Mouse (Mus musculus) retina, postnatal 1 day (tissue): ENCODE data around the gene Sf3a3.

ENCODE experiments used
- DNase-seq: peaks from one replicate; pipeline ENCODE4 v3.0.0-alpha.2; 2012

Sf3a3 gene

DNA sequence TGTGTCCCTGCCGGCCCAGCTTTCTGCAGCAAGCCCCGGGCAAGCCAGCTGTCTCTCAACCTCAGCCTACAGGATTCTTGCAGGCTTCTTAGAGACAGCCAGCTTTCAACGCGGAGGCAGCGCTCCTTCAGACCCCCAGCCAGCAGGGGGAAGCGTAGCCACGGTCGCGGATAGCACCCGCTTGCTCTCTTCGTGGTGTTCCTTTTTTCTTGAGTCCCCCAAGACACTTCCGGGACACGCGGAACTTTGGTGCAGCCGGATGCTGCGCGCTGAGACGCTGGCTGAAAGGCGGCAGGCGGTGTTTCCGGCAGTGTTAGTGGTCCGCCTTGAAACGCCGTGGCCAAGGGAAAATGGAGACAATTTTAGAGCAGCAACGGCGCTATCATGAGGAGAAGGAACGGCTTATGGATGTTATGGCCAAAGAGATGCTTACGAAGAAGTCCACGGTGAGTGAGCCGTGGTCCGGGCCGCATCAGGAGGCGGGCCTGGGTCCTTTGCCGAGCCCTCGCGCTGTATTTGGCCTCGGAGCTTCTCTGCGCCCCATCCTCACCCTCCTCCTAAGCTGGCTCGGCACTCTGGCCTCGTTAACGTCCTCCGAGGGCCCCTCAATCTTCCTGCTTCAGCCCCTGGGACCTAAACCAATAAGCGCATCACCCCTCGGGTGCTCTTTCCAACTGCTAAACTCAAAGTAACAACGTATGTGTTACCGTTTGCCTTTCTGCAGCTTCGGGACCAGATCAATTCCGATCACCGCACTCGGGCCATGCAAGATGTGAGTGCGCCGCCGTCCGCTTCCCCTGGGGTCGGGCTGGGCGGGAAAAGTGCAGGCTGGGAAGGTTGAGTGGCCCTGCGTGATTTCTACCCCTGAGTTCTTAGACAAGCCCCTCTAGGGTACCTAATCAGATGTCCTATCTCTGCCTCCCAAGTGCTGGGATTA, at the start of gene Sf3a3:
Gene Sf3a3, plus strand, starts transcription at position 232 of the 937 bp plus-strand sequence.
- DNase-seq, result peak; percentile 99

DNA sequence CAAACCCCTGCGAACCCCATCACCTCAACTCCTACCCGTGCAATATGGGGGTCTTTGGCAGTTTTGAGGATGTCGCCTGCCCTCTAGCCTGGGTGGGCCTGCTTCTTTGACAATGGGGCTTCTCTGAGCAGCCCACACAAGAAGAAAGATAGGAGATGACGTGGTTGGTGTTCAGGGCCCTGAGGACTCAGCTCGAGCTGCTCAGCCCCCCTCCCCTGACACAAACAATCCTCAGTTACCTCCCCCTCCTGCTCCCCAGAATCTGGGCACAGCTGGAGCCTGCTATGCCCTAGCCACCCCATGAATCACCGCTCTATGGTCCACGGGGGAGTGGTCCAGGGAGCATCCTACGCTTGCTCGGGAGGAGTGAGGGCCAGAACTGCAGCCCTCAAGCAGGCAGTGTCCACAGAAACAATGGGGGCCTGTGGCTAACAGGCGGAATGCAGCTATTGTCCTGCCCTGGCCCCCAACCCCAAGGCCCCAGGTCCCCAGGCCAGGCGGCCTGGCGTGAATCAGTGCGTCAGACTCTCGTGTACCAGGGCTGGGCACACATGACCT, 47.0 kb upstream of the Sf3a3 start:
- peak; percentile 60 for DNase-seq

DNA sequence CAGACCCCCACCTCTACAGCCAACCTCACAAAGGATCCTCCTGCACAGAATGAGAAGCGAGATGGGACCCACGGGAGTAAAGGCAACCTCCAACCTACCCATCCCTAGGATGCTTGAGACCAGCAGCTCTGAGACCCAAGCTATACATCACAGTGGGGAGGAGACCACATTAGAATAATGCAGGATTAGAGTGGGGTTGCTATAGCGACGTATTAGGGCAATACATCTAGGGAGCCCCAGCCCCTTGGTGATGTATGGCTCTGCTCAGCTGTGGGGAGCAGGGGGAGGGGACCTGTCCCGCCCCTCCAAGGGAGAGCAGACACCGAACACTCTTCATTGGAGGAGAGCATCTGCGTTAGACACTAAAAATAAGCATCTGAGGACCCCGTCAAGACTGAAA, 46.5 kb upstream of the Sf3a3 start:
- DNase-seq, result peak; percentile 75

DNA sequence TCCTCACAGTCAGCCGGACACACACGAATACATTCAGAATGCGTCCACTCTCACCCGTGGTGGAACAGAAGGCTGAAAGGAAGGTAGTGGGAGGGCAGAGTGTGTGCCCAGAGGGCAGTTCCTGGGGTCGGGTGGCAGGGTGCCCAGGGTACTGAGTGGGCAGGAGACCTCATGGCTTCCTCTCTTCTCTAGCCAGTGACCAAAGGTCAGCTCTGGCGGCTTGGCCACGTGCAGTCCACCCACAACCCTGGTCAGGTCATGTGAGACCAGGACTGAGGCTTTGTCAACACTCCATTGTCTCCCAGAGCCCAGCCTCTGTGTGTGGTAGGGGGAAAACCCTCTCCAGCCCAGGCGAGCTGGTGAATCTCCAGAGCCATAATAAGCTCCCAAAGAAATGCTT, 44.3 kb upstream of the Sf3a3 start:
- peak; percentile 50 for DNase-seq

DNA sequence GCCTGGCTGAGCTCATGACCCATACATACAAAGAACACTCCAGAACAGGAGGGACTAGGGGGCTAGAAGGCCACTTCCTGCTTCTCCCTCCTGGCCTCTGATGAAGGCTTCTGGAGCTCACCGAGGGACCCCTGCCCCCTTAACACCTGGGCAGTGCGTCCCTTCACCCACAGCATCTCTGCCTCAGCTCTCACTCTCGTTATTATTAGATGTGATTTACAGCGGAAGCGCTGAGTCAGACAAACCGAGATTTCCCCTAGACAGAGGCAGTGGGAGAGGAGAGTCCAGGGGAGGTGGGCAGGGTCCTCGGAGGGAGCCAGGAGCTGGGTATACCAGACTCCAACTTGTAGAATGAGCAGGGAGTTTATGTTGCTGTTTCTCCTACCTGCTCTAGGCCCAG, 43.0 kb upstream of the Sf3a3 start:
- peak; percentile 12 for DNase-seq

DNA sequence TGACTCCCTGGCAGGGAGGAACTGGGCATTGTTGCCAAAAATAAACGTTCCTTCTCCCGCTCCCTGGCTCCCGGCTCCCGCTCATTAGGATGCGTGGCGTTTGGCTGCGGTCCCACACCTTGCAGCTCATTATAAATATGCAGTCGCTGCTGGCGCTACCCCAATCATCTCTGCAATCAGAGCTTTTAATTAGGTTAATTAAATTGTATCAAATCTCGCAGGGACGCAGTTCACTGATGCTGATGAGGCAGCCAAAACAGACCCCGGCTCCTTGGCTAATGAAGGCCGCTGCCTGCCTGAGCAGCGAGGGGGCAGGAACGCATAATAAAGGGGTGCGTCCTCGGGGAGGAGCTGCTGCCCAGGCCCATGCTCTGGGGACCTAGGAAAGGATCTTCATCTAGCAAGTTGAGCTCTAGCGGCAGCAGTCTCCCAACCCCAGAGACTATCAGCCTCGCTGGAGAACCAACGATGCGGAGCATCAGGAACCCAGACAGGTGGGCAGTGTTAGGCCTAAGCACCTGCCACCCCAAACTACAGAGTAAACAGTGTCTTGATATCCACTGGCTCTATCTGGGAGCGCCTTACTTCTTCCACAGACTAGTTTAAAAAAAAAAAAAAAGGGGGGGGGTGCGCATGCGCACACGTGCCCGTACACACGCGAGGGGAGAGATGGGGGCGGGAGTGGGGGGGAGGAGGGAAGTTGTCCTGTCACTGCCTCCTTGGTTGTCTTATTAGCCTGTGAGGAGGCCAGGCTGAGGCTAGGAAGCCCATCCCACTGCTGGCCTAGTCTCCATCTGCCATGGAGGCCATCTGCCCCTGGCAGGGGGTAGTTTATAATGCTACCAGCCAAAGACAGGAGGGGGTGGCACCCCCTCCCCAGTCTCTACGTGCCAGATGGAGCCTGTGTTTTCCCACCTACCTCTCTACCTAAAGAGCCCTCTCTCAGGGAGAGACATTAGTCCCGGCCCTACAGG, 41.9 kb upstream of the Sf3a3 start:
- DNase-seq, result peak; percentile 92

DNA sequence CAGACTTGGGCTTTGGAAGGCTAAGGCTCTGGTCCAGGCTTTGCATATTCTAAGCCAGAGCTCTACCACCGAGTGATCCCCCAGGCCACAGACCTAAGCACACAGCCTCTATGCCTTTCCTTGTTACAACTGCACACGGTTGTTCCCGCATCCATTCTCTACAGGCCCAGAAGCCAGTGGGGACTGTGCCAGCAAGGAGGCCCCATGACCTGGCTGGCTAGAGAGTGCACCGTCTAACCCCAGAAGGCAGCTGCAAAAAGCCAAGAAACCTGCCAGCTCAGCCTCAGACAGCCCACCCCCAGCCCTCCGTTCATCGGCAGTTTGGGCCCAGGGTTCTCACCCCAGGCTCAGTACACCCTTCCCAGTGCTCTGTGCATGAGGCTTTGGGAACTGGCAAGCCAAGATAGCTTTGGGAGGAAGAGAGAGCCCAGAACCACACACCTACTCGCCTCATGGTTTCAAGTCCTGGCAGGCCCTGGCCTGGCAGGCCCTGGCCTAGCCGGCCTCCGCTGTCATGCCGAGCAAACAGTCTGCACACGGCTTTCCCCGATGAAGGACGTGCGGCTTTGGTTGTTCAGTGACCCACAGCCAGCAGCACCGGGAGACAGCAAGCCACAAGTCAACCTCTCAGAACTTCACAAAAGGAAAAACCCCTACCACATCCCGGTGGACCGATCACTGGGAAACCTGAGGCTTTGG, 40.1 kb upstream of the Sf3a3 start:
- DNase-seq, result no peak

DNA sequence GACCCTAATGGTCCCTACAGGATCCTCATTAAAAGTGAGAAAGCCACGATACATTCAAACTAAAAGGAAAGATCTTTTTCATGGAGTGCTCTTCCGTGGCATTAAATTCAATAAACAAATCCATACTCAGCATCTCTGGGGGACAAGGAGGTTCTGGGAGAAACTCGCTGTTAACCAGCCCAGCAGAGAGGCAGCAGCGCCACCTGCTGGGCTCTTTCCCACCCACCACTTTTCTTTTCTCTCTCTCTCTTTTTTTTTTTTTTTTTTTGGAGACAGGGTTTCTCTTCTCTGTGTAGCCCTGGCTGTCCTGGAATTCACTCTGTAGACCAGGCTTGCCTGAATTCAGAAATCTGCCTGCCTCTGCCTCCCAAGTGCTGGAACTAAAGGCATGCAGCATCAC, 39.5 kb upstream of the Sf3a3 start:
- DNase-seq, result peak; percentile 83

DNA sequence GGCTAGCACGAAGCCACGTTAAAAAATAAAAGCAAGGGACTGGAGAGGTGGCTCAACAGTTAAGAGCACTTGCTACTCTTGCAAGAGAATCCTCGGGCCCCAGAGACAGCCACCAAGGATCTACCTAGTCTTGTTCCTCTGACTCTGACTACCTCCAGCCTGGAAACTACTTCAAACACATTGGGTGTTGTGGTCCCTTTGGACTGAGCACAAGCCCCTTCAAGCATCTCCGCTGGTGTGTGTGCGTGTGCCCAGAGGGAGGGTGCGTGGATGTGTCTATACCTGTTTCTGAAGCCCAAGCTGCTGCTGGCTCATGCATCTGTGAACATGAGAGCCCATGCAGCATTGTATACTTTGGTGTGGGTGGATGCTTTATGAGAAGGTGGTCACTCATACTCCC, 38.6 kb upstream of the Sf3a3 start:
- DNase-seq, result no peak

DNA sequence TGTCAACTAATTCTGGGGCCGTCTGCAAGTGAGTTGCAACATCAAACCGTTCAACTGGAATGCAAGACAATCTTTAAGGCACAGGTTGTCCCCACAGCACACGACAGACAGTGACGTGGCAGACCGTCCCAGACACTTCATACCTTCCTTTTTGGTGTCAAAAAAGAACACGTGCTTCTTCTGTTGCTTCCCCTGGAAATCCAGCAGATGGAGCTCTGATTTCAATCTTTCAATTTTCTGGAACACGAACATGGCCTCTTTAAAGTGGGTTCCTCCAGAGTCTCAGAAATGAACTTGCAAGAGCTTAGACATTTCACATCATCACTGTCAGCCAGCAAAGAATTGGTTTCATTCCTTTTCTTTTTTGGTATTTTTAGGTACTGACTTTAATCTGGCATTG, 32.3 kb upstream of the Sf3a3 start:
- peak; percentile 50 for DNase-seq

DNA sequence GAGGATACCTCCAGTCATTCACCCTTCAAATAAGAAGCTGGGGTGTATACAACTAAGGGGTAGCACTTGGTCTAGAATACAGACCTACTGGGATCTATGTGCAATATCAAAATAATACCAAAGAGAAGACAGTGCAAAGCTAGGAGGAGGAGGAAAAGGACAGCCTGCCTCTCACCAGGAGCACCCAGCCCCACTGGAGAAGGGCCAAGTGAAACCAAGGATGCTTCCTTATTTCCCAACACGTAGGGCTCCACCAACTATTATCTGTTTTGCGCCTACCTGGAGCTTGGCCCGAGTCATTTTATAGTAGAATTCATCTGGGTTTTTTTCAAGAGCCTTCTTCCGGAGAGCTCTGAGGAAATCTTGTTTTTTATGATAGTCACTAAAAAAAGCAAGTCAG, 31.1 kb upstream of the Sf3a3 start:
- DNase-seq, result no peak

DNA sequence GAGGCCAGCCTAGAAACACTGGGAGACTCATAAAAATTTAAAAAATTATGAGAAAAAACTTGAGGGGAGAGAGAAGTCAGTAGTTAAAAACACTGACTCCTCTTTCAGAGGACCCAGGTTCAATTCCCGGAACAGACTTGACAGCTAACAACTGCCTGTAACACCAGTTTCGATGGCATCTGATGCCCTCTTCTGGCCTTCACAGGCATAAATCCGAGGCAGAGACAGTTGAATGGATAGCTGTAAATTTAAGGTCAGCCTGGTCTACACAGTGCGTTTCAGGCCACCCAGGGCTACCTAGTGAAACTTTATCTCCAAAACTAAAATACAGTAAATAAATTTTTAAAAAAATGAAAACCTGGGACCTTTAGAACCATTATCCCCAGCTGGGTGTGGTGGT, 29.6 kb upstream of the Sf3a3 start:
- DNase-seq, result no peak

DNA sequence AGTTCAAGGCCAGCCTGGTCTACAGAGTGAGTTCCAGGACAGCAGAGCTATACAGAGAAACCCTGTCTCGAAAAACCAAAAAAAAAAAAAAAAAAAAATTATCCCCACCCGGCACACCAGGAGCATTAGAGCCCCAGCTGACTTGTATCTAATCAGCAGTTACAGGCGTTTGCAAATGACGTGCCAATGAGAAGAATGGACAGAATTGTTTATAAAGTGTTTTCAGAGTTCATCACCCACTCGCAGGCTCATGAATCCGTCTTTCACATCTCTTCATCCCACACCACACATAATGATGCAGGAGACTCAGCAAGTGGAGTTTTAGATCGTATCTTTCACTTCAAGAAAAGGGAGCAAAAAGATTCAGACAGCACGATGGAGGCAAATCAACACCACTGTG, 29.1 kb upstream of the Sf3a3 start:
- no peak for DNase-seq

DNA sequence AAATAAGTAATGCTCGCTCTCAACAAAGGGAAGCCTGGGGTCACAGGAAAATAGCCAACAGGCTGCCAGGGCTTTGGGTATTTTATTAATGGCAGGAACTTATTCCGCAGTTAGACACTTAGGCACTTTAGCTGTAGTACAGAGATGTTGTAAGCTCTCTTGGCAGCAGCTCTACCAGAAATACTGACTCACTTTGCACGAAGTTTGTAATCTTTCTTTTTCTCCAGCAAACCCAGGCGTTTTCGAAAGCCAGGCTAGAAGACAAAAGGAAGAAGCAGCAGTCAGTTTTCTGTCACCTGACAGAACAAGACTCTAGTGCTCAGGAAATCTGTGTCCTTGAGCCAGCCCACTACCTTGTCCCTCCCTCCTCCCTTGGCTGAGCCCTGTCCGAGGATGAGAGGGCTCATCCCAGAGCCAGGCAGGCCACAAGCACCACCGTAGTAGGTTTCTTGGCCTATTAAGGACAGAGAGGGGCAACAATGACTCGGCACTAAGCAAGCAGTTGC, 28.6 kb upstream of the Sf3a3 start:
- DNase-seq, result no peak

DNA sequence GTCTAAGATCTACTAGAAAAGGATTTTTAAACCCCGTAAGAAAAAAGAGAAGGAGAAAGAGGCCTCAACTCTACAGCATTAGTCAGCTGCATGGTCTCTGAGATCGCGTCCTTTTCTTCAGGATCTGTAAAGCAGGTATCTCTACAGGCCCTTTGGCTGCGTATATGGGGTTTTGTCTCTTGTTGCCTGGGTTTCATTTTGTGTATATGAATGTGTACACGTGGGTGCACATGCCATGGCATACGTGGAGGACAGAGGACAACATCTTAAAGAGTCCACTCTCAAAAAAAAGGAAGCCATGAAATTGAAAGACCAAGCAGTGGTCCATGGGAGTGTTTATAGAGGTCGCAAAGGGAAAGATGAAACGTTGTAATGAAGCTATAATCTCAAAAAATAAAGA, 23.1 kb upstream of the Sf3a3 start:
- DNase-seq, result no peak

DNA sequence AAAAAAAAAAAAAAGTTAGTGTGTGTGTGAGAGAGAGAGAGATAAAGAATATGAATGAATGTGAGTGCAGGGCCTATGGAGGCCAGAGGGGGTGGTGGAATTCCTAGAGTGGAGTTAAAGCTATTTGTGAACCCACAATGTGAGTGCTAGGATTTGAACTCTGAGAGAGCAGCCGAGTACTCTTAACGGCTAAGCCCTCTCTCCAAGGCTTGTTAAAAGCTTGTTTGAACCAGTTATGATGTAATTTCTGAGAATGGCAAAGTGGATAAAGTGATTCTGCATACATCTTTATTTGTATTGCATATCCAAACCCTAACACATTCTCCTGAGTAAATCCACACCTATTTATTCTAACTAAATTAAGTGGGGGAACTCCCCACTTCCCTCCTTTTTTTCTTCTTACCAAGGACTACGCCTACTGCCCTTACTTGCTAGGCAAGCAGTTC, 22.1 kb upstream of the Sf3a3 start:
- no peak for DNase-seq

DNA sequence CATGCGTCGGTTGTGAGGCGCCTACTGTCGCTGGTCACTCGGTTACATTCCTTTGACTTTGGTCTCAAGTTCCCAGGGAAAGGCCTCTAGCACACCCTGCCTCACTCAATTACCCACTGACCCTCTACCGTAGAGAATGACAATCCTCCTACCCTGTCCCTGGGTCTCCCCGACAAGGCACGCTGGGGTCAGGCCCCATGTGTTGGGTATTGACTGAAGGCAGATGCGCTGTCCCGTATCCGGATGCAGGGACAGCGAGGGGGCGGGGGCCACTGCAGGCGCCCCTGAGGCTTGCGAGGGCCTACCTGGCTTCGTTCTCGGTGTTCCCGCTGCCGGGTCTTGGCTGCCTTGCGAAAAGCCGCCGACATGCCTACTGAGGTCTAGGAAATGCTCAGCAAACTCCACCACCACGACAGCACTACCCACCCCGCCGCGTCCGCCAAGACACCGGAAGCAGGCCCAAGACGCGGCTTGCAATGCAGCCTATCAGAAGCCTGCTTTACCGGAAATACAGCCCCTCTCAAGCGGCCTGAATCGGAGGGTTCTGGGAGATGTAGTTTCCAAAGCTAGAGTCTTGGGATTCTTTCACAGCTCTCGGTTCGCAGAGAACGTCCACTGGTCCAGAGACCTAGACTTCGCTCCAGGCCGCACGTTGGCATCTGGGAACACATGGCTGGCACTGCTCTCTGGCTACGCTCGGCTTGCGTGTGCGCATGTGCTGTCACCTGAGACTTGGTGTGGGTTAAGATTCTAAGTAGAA, 21.3 kb upstream of the Sf3a3 start, which contains the start of gene Utp11:
Gene Utp11, minus strand, starts transcription at position 466 of the 760 bp plus-strand sequence.
- DNase-seq, result peak; percentile 96

DNA sequence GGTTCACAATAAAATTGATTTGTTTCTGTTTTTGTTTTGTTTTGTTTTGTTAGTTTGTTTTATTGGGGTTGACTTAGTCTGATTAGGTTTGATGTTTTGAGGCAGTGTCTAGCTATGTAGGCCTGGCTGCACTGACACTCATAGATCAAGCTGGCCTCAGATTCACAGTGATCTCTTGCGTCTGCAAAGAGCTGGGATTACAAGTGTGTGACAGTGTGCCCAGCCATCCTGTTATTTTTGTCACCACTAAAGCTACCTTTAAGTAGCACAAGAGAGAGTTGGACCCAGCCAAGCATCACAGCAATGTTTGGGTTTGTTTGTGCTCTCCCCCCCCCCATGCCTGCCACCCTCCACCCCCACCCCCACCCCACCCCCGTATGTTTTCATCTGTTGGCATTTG, 20.0 kb upstream of the Sf3a3 start:
- DNase-seq, result no peak

DNA sequence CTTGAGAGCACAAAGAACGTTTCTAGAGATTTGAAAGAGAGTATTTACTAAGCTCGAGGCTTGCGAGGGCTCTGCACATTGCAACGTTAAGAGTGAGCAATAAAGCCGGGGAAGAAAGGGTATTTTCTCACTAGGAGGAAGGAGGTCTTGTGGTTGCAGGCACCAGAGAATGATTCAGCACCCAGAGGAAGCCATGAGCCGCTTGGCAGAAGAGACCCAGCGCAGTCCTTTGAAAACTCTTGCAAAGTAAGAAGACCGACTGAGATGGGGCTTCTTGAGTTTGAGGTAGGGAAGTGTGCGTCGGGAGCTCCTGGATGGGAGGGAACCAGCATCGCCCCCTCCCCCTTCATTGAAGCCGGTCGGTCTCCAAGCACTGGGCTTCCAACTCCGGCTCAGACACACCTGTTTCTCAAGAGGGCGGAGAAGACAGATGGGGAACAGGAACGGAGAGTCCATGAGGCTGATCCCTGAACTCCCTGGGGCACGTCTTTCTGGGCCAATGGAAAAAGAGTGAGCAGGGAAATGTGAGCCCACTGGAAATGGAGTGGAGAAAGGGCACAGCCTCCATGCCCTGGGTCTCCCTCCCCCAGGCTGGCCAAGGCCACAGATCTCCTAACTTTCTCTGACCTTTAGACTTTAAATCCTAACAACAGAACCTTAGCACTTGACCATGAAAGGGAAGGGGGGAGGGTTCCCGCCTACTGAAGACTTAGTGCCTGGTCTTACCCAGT, 18.6 kb upstream of the Sf3a3 start:
- no peak for DNase-seq

DNA sequence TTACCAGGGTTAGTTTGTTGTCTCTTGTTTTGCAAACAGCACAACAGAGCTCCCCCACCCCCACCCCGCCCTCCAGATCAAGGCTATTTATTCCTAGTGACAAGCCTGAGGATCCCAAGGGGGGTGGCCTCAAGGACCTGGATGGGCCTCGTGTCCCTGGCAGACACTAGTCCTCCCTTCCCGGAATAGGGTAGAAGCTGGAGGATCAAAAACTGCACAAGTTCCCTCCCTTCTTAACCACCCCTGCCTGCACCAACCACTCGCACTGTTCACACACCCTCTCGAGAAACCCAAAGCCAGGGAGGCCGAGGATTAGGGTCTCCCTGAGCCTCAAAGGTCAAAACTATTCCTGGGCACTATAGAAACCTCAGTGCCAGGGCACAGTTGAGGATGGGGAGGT, 14.8 kb upstream of the Sf3a3 start:
- DNase-seq, result no peak
